Mouse (Mus musculus) layer of hippocampus, postnatal 10 days (tissue): ENCODE data around the gene Atxn7l1. TPM values are rescaled to one million over a fixed set of nuclear protein-coding genes. Genes with fewer than 3 reads are reported as not detected.
A peak's percentile ranks its signal among the peaks of the same experiment; 100 is the strongest.

Experiments
- DNase-seq, 2 experiments: peaks; one replicate each; pipeline ENCODE4 v3.0.0; 2021; ENCODE audit warnings: low spot score in 2 of 2
- total RNA-seq, 2 experiments: library from RNA; stranded (reverse); gene quantifications; 2 replicates each; pipeline ENCODE4 v1.2.3; 2021

Gene Atxn7l1
- total RNA-seq, 2 experiments from 2014 or later, result 46.1 to 49.8 TPM

DNA sequence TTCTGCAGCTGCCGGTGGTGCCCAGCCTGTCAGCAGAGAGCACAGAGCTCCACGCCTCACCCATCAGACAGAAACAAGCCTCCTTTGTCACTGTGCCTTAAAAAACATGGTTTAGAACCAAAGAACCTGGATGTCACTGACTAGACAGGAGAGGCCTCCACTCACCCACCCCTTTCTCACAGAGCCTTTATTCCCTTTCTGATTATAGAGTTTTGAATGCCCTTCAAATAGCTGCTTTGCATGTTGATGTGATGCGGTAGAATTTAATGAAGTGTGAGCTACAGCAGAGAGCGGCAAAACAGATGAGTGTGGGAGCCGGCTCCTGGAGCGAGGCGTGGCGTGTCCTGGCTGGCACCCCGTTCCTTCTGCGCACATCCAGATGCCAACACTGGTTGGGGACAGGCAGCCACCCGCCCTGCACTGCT is 77.6 kb downstream of the Atxn7l1 start:
- peak; percentile 49 to 59 for DNase-seq

DNA sequence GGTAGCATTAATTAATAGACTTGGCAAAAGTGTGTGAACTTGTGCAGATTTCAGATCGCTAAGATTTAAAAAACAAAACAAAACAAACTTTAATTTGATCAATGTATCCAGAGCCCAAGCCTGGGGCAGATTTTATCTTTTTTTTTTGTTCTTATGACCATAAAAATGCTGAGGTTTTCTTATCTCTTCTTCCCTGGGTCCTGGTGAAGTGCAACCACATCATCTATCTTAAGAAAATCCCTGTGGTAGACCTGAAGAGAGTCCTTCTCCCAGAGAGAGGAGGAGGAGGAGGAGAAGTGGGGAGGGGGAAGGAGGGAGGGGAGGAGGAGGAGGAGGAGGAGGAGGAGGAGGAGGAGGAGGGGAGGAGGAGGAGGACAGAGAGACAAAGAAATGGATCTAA is 78.5 kb downstream of the Atxn7l1 start:
- no peak for DNase-seq

DNA sequence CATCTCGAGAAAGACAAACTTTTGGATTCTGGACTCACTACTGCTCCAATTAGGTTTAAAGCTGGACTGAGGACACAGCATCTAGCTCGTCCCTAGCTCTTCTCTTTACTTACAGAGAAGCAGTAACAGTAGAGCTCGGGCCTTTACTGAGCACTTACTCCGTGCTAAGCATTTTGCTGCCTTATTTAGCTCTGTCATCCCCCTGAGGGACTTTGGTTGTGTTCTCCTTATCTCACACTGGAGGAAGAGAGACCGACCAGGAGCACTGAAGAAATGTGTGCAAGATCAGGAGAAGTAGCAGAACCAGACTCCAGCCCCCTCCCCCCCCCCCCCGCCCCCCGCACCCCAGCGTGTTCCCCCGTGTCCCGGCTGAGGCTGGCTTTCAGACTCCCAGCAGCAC is 79.1 kb downstream of the Atxn7l1 start:
- DNase-seq, result no peak

DNA sequence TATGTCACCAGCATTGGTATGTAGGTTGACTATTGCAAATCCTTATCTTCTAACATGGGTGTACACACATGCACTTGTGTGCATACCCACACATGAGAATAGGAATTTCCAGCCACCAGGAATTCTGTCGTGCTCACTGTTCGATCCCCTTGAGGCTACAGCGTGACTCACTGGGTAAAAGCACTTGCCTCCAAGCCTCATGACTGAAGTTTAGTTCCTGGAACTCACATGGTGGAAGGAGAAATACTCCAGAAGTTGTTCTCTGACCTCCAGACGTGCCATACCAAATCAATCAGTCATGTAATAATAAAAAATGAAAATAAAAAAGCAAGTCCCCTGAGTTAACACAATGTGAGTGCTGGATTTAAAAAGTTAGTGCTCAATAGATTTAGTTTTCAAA is 87.8 kb downstream of the Atxn7l1 start:
- DNase-seq, result no peak

DNA sequence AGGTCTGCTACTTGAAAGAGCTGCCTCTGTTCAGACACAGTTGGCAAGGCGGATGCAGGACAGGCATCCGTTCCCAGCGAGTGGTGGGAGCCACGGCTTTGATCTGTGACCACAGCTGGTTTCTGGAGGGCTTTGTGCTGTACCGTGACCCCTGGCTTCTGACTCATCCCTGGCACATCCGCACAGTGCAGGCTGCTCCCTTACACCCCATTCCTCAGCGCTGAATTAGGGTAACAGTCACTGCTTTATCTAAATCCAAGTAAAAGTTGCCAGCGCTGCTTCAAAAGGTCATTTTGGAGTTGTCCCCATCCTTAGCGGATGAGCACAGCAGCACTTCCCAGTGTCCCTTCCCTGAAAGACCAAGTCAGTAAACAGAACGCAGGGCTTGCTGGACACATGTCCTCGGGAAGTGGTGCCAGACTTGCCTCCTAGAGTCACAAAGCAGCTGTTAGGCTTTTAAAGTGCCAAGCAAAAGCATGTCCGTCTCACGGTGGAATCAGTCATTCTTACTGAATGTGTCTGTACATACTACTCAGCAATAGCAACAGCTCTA is 88.4 kb downstream of the Atxn7l1 start:
- no peak for DNase-seq

DNA sequence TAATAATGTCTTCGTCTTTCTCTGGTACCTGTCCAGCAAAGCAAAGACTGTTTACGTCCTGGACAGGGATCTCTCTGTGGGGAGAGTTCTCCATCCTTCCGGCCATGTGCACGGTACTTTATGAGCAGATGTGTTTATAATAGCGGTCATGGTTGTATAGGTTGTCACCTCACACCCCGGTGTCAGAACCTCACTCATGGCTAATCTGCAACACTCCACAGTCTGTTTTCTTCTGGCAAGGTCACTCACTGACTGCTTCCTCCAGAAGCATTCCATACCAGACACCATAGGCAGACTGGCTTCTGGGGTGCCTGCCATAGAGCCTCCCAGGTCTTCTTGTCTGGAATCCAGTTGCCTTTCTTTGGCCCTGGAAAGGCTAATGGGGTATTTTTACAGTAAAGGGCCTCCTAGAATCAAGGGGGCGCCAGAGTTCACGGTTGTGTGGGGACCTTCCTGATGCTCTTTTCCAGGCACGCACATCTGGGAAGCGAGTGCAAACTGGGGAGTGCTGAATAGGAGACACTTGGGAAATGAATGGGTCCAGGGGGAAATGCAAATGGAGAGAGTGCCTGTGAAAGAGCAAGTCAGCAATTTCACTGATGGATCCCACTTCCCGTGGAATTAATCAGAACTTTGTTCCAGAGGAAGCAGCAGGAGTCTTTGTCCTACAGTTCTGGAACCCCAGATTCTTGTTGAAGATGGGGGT is 89.0 kb downstream of the Atxn7l1 start:
- no peak for DNase-seq

DNA sequence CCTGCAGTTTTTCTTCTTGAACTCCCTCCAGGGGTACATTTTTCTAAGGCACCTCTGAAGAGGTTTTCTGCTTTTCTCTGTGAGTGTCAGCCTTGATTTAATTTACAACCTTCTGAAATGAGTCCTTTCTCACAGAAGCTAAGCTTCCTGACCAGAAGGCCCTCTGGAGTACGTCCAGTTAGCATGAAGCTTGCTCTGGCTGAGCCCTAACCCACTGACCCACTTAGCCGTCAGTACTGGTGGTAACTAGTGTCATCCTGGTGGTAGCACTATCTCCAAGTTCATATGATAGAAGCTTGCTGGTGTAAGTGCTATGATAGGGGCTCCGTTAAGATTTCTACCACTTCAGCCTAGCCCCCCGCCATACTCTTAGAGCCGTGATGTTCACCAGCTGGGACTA is 89.6 kb downstream of the Atxn7l1 start:
- no peak for DNase-seq

DNA sequence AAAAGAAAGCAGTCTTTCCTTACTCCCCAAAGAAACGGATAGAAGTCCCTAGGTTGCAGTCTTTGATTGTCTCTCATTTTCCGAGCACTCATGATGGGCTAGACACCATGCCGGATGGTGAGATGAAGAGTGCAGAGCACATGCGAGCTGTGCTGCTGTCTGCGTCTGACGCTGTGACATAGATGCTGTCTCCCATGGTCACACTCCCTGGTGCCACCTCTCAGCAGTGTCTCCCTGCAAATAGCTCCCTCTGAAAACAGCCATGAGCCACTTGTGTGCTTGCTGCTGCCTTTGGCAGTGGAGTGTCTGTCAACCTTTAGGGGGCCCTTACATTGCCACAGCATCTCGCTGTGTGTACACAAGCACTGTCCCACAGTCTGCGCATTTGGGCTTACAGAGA is 95.2 kb downstream of the Atxn7l1 start:
- DNase-seq, result no peak

DNA sequence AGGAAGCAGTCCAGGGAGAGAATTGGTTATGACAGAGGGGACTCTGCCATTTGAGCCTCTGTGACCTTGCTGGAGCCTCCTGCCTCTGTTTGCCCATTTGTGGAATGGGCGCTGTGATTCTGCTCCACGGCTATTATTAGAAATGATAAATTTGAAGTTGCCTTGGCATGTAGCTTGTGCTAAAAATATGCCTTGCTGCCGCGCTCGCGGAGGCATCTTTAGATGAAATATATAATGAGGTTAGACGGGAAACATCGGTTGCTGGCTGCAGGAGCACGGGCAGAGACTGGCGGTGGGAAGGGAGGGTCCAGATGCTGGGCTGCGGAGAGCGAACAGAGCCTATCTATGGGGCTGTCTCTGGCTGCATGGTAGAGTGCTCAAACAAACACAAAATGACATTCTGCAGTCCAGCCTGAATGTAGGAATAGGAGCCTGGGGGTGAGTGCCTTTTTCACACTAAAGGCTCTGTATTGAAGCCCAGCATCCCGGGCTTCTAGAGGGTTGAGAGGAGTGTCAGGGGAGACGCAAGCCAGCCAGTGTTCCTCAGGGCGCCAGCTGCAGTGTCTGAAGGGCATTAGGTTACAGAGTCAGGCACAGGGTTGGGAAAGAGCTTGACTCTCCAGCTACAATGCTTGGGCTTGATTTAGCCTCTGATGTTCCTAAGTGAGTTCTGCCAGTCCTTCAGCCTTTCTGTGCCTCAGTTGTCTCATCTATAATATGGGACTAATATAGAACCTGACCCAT is 96.8 kb downstream of the Atxn7l1 start:
- DNase-seq, result no peak

DNA sequence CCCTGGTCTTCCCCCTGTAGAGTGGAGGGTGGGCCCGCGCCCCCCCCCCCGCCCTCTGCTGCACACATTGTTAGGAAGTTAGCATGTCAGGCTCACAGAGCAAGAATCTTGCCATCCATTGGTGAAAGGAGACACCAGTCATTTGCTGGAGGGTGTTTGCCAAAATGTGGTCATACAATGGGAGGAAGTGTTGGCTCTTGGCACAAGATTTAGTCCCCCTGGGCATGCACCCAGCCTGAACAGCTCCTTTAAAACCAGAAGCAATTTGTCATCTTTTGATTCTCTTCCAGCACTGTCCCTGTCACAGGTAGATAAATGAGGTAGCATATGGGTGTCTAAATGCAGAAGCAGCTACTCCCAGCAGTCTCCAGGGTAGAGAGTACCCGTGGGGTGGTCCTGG is 98.0 kb downstream of the Atxn7l1 start:
- DNase-seq, result no peak

DNA sequence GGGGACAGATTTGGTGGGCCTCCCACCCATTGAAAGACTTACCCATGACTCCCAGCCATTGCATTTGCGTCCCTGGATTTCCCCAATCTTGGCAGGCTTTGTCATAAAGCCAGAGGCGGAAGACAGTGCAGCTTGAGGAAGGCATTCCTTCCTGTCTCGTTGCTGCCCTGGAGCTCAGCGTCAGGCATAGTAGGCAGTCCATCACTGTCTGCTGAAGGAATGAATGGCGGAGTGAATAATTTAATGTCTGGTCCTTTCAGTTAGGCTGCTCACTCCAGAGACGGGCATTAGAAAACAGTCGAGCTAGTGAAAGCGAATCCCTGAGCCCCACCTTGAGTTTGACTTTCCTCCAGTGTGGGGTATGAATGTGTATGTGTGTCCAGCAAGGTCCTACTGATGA is 99.4 kb downstream of the Atxn7l1 start:
- no peak for DNase-seq

DNA sequence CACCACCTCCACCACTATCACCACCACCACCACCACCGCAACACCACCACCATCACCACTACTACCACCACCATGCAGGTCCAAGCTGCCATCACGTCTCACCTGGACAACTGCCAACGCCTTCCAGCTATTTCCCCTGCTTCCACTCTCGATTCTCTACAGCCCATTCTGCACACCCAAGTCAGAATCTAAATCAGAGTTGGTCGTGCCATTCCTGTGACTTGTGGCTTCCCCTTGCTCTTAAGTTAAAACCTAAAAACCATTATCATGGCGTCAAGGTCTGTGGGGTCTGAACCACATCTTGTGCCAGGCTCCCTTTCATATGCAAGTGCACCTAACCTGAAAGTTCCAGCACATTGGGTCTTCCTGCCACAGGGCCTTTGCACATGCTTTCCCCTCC is 102.7 kb downstream of the Atxn7l1 start:
- DNase-seq, result no peak

DNA sequence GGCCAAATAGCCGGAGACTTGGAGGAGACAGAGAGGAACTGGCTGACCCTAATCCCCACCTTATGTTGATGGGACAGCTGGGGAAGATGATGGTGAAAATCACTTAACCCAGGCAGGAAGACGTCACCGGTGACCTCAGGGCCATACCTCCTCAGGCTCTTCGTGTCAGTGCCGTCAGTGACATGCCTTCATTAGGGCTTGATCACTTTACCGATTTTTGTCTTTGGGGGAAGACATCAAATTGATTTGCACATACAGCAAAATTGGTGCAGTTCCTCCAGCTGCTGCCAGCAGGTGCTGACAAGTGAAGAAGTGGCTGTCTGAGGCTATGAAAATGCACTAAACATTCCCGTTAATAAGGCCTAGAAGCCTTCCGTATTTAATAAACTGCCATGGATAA is 103.9 kb downstream of the Atxn7l1 start:
- DNase-seq, result no peak

DNA sequence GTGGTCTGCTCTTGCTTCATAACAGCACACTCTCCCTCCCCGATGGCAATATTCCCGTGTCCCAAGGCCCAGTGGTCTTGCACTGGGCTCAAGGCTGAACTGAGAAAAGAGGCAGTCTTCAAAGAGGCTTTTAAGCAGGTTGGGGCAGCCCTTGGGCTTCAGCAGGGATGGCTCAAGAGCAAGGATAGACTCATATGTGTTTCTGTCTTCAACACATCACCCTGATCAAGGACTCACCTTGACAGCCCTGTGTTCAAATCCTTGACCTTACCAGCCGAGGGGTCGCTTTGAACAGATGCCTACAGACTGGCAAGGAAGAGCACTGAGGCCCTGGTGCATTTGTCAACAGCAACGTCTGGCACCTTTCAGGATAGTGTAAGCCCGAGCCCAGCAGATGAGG is 105.1 kb downstream of the Atxn7l1 start:
- no peak for DNase-seq

DNA sequence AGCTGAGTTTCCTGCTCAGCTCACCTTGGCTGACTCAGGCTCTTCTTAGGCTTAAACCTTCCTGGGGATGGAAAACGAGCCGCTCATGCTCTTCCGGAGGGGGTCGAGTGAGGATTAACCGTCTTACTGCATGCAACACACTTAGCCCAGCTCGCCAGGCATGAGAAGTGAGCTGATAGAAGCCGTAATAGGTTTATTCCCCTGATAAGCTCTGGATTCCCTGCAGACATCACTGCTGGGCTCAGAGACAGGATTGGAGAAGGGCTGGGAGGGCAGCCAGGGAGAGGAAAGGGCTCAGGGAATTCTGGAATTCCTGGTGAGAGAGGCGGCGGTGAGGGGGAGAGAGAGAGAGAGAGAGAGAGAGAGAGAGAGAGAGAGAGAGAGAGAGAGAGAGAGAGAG is 105.7 kb downstream of the Atxn7l1 start:
- DNase-seq, result no peak

DNA sequence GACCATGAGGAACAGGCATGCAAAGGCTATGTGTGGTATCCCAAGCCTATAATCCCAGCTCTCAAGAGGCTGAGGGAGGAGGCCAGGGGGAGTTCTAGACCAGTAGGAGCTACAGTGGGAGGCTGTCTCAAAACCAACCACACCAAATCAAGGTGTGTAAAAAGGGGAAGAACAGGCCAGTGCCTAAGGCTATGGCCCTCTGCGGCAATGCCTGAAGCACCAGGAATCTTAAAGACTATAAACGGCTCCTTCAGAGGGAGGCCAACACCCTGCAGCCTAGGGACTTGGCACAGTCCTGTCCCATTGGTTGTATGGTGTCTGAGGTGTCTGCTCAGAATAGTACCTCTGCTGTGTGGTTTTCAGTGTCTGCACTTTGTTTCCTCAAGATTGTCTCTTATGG is 107.8 kb downstream of the Atxn7l1 start:
- DNase-seq, result no peak

DNA sequence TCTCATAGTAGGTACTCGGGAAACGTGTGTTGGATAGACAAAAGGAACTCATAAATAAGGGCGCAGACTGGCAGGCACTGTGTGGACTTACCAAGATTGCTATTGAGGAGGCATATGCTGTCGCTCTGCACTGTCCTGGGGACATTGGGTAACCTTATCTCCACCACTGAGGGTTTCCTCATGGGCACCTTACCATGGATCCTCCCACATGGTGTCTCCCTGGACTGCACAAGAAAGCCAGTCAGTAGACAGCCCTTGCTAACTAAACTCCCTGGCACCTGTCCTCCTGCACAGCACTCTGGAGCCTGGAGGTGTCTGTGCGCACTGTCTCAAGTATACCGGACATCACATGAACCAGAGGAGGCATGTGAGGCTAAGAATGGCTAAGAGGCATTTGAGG is 108.9 kb downstream of the Atxn7l1 start:
- DNase-seq, result no peak

DNA sequence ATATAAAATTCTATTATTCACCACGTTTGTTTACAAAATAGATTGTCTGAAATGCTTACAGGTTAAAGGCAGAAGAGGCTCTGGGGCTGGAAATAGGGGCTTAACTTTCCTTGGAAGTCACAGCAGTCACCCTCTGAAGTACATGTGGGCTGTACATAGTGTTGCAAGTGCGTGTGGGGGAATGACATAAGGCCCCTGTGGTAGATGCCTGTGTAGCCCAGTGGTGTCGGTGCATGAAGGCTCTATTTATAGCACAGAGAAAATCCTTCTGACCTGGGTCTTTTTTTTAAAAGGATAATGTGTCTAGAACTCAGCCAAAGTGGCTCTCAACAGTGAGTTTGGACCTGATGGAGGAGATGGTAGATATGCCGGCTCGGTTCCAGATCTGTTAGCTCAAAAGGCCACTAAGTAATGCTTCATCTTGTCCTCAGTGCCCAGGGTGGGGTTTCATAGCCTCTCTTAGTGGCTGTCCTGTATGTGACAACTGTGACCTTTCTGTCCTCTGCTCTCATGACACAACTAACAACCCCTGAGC is 111.6 kb downstream of the Atxn7l1 start:
- DNase-seq, result no peak

DNA sequence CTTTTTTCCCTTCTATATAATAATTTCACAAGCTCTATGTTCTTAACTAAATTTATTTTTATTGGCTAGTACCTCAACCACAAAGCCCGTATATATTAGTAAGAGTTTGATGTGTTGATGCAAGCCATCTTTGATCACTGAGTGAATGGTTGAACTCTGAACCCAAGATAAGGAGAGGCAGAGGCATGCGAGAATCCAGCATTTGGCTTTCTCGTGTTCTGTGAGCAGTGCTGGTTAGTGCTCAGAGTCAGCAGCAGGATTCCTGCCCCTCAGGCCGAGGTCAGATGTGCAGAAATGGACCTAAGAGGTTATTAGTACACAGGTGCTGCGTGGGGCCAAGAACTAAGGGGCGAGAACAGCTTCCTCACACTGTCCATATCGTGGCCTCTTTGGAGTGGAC is 113.1 kb downstream of the Atxn7l1 start:
- no peak for DNase-seq

DNA sequence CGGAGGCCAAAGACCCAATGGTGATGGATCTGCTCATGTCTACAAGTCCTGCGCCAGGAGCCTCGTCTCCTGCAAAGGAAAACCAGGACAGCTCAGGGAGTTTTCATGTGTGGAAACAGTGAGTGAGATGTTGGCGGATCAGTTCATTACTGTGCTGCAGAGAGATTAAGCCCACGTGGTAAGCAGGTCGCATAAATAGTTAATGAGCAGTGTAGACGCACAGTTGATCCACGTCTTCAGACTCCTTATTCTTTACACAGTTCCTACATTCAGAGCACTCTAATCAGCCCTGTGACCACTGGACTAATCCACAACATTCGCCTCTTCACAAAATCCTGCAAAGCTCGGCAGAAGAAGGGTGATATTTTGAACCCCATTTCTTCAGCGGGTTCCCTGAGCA is 118.4 kb downstream of the Atxn7l1 start:
- no peak for DNase-seq

DNA sequence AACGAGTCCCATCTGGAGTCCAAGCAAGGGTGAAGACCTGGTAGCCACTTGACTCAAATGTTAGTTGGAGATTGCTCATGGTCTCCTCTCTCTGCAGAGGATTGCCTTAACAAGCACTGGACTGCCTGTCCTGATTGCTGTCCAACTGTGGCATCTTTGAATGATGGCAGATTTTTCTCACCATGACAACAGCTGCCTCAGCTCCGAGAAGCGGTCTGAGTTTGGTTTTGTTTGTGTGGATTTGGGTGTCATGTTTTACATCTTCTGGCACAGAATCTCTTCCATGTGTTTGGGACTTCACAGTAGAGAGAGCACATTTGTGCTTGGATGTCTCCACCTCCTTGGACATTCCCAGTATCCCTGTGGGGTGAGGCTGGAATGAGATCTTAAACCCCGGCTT is 120.5 kb downstream of the Atxn7l1 start:
- DNase-seq, result no peak

DNA sequence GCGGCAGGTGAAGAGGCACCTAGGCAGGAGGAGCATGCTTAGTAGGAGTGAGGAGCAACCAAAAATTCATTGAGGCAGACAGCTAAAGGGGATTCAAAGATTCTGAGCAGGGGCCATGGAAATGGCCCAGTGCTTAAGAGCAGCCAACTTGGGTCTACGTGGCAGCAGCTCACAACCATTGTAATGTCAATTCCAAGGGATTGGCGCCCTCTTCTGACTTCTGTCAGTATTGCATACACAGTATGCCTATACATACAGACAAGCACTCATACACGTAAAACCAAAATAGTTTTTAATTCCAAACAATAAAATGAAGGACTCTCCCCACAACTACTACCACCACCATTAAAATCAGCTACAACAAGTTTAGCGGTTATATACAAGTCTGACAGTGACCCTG is 122.2 kb downstream of the Atxn7l1 start:
- peak; percentile 67 to 72 for DNase-seq
